Mouse (Mus musculus): ENCODE measurements at regions not wholly inside any gene's neighbourhood (a gene's known extent, or its start where the extent isn't known, plus 50 kb on each side); places are given as distances from the start of the nearest gene placed in this dataset.
A peak's percentile ranks its signal among the peaks of the same experiment; 100 is the strongest.

GRCm38 (mm10) chr5:146675887-146676277 lies 90.8 kb upstream of the Gpr12 start:
- Histone ChIP-seq H3K27me3 (ENCODE audit: control insufficient read depth, insufficient read depth, low read length) (no peaks in the 10 kb centered on the region), H3K4me1 (ENCODE audit: control insufficient read depth, insufficient read depth, low read length) (no peaks in the 10 kb centered on the region), H3K27ac (replicated peaks; ENCODE audit: low read depth, low read length) (no peak overlapping the region), H3K36me3 (ENCODE audit: control insufficient read depth, insufficient read depth, low read length) (no peaks in the 10 kb centered on the region), H3K9me3 (ENCODE audit: control insufficient read depth, low read length) (no peaks in the 10 kb centered on the region; the same call in 1 of the 2 replicates), H3K4me3 (replicated peaks; ENCODE audit: low read depth, low read length) (no peak overlapping the region), H3K9ac (replicated peaks; ENCODE audit: low read length) (no peak overlapping the region), H3K4me2 (ENCODE audit: low read length) (no peak overlapping the region)
- no peak for DNase-seq
- 77% methylated on average over 4 of the region's 4 CpGs for WGBS
- no peak for ATAC-seq (ENCODE audit: low FRiP score, low TSS enrichment)

GRCm38 (mm10) chr5:146675006-146675886 lies 90.2 kb upstream of the Gpr12 start:
- peak; percentile 86 for DNase-seq
- WGBS: 25% methylated on average over 19 of the region's 19 CpGs
- Histone ChIP-seq H3K9ac (replicated peaks; ENCODE audit: low read length) (no peak overlapping the region), H3K4me2 (ENCODE audit: low read length) (no peak overlapping the region), H3K9me3 (ENCODE audit: control insufficient read depth, low read length) (no peaks in the 10 kb centered on the region; the same call in 1 of the 2 replicates), H3K27ac (replicated peaks; ENCODE audit: low read depth, low read length) (no peak overlapping the region), H3K4me3 (replicated peaks; ENCODE audit: low read depth, low read length) (no peak overlapping the region), H3K36me3 (ENCODE audit: control insufficient read depth, insufficient read depth, low read length) (no peaks in the 10 kb centered on the region), H3K4me1 (ENCODE audit: control insufficient read depth, insufficient read depth, low read length) (no peaks in the 10 kb centered on the region), H3K27me3 (ENCODE audit: control insufficient read depth, insufficient read depth, low read length) (no peaks in the 10 kb centered on the region)
- ATAC-seq (ENCODE audit: low FRiP score, low TSS enrichment): peak; percentile 46; the same call in 1 of the 2 replicates

GRCm38 (mm10) chr5:146661751-146662150 lies 76.7 kb upstream of the Gpr12 start:
- Histone ChIP-seq H3K9me3 (ENCODE audit: control insufficient read depth, low read length) (no peaks in the 10 kb centered on the region), H3K9ac (replicated peaks; ENCODE audit: low read length) (no peak overlapping the region), H3K27ac (replicated peaks; ENCODE audit: low read depth, low read length) (no peak overlapping the region), H3K27me3 (ENCODE audit: control insufficient read depth, insufficient read depth, low read length) (no peaks in the 10 kb centered on the region), H3K4me2 (ENCODE audit: low read length) (no peak overlapping the region), H3K4me1 (ENCODE audit: control insufficient read depth, insufficient read depth, low read length) (no peaks in the 10 kb centered on the region), H3K4me3 (replicated peaks; ENCODE audit: low read depth, low read length) (no peak overlapping the region), H3K36me3 (ENCODE audit: control insufficient read depth, insufficient read depth, low read length) (no peaks in the 10 kb centered on the region)
- no peak for DNase-seq
- 79% methylated on average over 8 of the region's 8 CpGs for WGBS
- no peak for ATAC-seq (ENCODE audit: low FRiP score, low TSS enrichment)

- Histone ChIP-seq H3K36me3 (ENCODE audit: control insufficient read depth, insufficient read depth, low read length) (no peaks in the 10 kb centered on the region), H3K27ac (replicated peaks; ENCODE audit: low read depth, low read length) (no peak overlapping the region), H3K27me3 (ENCODE audit: control insufficient read depth, insufficient read depth, low read length) (no peaks in the 10 kb centered on the region), H3K4me1 (ENCODE audit: control insufficient read depth, insufficient read depth, low read length) (no peaks in the 10 kb centered on the region), H3K9ac (replicated peaks; ENCODE audit: low read length) (no peak overlapping the region), H3K4me3 (replicated peaks; ENCODE audit: low read depth, low read length) (no peak overlapping the region), H3K4me2 (ENCODE audit: low read length) (no peak overlapping the region), H3K9me3 (ENCODE audit: control insufficient read depth, low read length) (no peaks in the 10 kb centered on the region)
- ATAC-seq (ENCODE audit: low FRiP score, low TSS enrichment) (no peak), DNase-seq (no peak)
- WGBS: 92% methylated on average over 2 of the region's 2 CpGs
These were observed 72.2 kb upstream of the Gpr12 start for GRCm38 (mm10) chr5:146657228-146657627.

- Histone ChIP-seq H3K4me1 (ENCODE audit: control insufficient read depth, insufficient read depth, low read length) (no peaks in the 10 kb centered on the region), H3K27ac (replicated peaks; ENCODE audit: low read depth, low read length) (no peak overlapping the region), H3K27me3 (ENCODE audit: control insufficient read depth, insufficient read depth, low read length) (no peaks in the 10 kb centered on the region), H3K4me3 (replicated peaks; ENCODE audit: low read depth, low read length) (no peak overlapping the region), H3K4me2 (ENCODE audit: low read length) (no peak overlapping the region), H3K36me3 (ENCODE audit: control insufficient read depth, insufficient read depth, low read length) (no peaks in the 10 kb centered on the region), H3K9ac (replicated peaks; ENCODE audit: low read length) (no peak overlapping the region), H3K9me3 (ENCODE audit: control insufficient read depth, low read length) (no peaks in the 10 kb centered on the region)
- ATAC-seq (ENCODE audit: low FRiP score, low TSS enrichment) (no peak), DNase-seq (no peak)
- 78% methylated on average over 7 of the region's 7 CpGs for whole genome bisulfite sequencing
These were observed 70.4 kb upstream of the Gpr12 start for GRCm38 (mm10) chr5:146655394-146655793.

- ATAC-seq (ENCODE audit: low FRiP score, low TSS enrichment) (no peak), DNase-seq (no peak)
- H3K4me3 ChIP-seq (replicated peaks; ENCODE audit: low read depth, low read length): no peak overlapping the region
- WGBS: 88% methylated on average over 19 of the region's 19 CpGs
- no peaks in the 10 kb centered on the region for H3K9me3 ChIP-seq (ENCODE audit: control insufficient read depth, low read length)
- no peak overlapping the region for H3K4me2 ChIP-seq (ENCODE audit: low read length)
- H3K27ac ChIP-seq (replicated peaks; ENCODE audit: low read depth, low read length): no peak overlapping the region
- H3K27me3 ChIP-seq (ENCODE audit: control insufficient read depth, insufficient read depth, low read length): no peaks in the 10 kb centered on the region
- no peak overlapping the region for H3K9ac ChIP-seq (replicated peaks; ENCODE audit: low read length)
- no peaks in the 10 kb centered on the region for H3K4me1 ChIP-seq (ENCODE audit: control insufficient read depth, insufficient read depth, low read length)
- H3K36me3 ChIP-seq (ENCODE audit: control insufficient read depth, insufficient read depth, low read length): no peaks in the 10 kb centered on the region
These were observed 68.8 kb upstream of the Gpr12 start for GRCm38 (mm10) chr5:146653686-146654450.

- WGBS: 9% methylated on average over 5 of the region's 5 CpGs
- ATAC-seq (ENCODE audit: low FRiP score, low TSS enrichment) (no peak), DNase-seq (no peak)
These were observed 67.8 kb upstream of the Gpr12 start for GRCm38 (mm10) chr5:146652874-146653273.

GRCm38 (mm10) chr5:146648519-146649060 lies 63.6 kb upstream of the Gpr12 start:
- Histone ChIP-seq H3K36me3 (ENCODE audit: control insufficient read depth, insufficient read depth, low read length) (no peaks in the 10 kb centered on the region), H3K9me3 (ENCODE audit: control insufficient read depth, low read length) (no peaks in the 10 kb centered on the region), H3K27me3 (ENCODE audit: control insufficient read depth, insufficient read depth, low read length) (no peaks in the 10 kb centered on the region), H3K4me2 (ENCODE audit: low read length) (no peak overlapping the region), H3K4me3 (replicated peaks; ENCODE audit: low read depth, low read length) (no peak overlapping the region), H3K27ac (replicated peaks; ENCODE audit: low read depth, low read length) (no peak overlapping the region), H3K9ac (replicated peaks; ENCODE audit: low read length) (no peak overlapping the region), H3K4me1 (ENCODE audit: control insufficient read depth, insufficient read depth, low read length) (no peaks in the 10 kb centered on the region; the same call in 1 of the 2 replicates)
- 55% methylated on average over 4 of the region's 4 CpGs for WGBS
- DNase-seq (no peak), ATAC-seq (ENCODE audit: low FRiP score, low TSS enrichment) (no peak)

More at GRCm38 (mm10) chr5:146652874-146653273, 67.8 kb upstream of the Gpr12 start:
- no peaks in the 10 kb centered on the region for H3K36me3 ChIP-seq (ENCODE audit: control insufficient read depth, insufficient read depth, low read length)
- H3K9ac ChIP-seq (replicated peaks; ENCODE audit: low read length): no peak overlapping the region
- H3K4me1 ChIP-seq (ENCODE audit: control insufficient read depth, insufficient read depth, low read length): no peaks in the 10 kb centered on the region
- H3K4me3 ChIP-seq (replicated peaks; ENCODE audit: low read depth, low read length): no peak overlapping the region
- H3K27ac ChIP-seq (replicated peaks; ENCODE audit: low read depth, low read length): no peak overlapping the region
- no peak overlapping the region for H3K4me2 ChIP-seq (ENCODE audit: low read length)
- H3K27me3 ChIP-seq (ENCODE audit: control insufficient read depth, insufficient read depth, low read length): no peaks in the 10 kb centered on the region
- H3K9me3 ChIP-seq (ENCODE audit: control insufficient read depth, low read length): no peaks in the 10 kb centered on the region
